Mouse (Mus musculus) adrenal gland, adult 18-20 months (tissue): ENCODE measurements around the gene Npnt. TPM values are rescaled to one million over a fixed set of nuclear protein-coding genes. Genes with fewer than 3 reads are reported as not detected.

Experiments
- DNase-seq, 2 experiments: peaks; one replicate each; pipeline ENCODE4 v3.0.0; 2021 to 2022; ENCODE audit warnings: low spot score in 2 of 2
- long read RNA-seq, 2 experiments: library from polyadenylated mRNA; stranded (forward); transcript quantifications; one replicate each; pipeline ENCODE4 v2.0.0; 2021
- total RNA-seq, 2 experiments: library from RNA; stranded (reverse); gene quantifications; 1 replicate in 1 of 2; 2 replicates in 1 of 2; pipeline ENCODE4 v1.2.3; 2021

Npnt gene
- total RNA-seq, result 10 to 100 TPM; 10.5 to 10.7 TPM
- long read RNA-seq, experiment 1, transcript Npnt-204 (13 exons, 1,779 nt), result major isoform, 7 of 9 reads
- long read RNA-seq, experiment 1, partial matches to known transcripts, result 0 of 9 reads
- long read RNA-seq, experiment 1, other reads (novel, unspliced or antisense), result 2 of 9 reads
- long read RNA-seq, experiment 2, full-length matches to known transcripts, result 9 of 16 reads
- long read RNA-seq, experiment 2, partial matches to known transcripts, result 6 of 16 reads
- long read RNA-seq, experiment 2, other reads (novel, unspliced or antisense), result 1 of 16 reads

GRCm38 (mm10) chr3:132949791-132950528 lies at the start of gene Npnt:
Npnt (minus strand) TSS chr3:132950291.
- DNase-seq, result peak; percentile 30 to 32

DNA sequence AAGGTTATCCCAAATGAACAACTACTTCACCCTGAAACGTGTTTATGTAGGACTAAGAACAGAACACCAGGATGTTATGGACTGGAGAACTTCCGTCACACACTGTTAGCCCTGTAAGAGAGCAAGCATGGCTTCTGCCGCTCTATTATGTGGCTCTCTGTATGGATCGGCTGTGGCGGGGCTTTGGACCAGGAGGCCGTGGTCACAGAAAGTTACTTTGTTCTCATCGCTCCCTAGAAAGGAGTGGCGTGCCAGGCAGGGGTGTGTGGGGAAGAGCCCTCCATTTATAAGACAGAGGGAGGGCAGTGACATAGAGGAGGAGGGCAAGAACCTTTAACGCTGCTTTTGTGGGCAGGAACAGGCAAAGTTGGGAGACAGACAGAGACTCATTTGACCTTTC lies 46.2 kb upstream of the Npnt start:
- no peak for DNase-seq

- no peak for DNase-seq
These were observed 45.8 kb upstream of the Npnt start for GRCm38 (mm10) chr3:132995904-132996267.

- DNase-seq, result no peak
These were observed 45.2 kb upstream of the Npnt start for GRCm38 (mm10) chr3:132995172-132995903.

- DNase-seq, result no peak
These were observed 36.1 kb upstream of the Npnt start for GRCm38 (mm10) chr3:132986188-132986587.

DNA sequence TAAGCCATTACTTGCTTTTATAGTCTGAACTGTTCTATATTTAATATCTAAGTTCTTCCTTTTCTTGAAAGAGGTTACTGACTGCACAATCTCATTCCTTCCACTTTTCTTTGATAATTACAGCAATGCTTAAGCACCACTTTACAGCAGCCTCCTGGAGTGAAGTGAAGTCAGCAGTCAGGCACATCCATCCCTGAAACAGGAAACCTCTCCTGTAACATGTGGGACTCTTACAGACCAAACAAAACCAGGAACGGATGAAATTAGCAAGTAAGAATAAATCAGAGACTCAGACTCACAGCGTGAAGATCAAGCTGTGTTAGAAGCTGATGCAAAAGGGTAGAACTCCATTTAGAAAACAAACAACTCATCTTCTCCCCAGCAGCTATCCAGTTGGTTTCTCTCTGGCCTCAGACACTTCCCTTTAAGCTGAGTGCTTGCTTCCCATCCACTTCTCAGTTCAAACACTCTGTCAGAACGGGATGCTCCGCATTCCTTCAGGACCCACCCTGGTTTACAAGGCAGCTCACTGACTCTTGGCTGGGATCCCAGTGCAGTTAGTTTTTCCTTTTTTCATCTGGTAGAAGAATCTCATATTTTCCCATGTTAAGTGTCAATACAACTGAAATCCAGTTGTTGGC lies 33.9 kb upstream of the Npnt start:
- DNase-seq, result no peak

- no peak for DNase-seq
These were observed 31.9 kb upstream of the Npnt start for GRCm38 (mm10) chr3:132981968-132982367.

- no peak for DNase-seq
These were observed 29.8 kb upstream of the Npnt start for GRCm38 (mm10) chr3:132979781-132980461.

DNA sequence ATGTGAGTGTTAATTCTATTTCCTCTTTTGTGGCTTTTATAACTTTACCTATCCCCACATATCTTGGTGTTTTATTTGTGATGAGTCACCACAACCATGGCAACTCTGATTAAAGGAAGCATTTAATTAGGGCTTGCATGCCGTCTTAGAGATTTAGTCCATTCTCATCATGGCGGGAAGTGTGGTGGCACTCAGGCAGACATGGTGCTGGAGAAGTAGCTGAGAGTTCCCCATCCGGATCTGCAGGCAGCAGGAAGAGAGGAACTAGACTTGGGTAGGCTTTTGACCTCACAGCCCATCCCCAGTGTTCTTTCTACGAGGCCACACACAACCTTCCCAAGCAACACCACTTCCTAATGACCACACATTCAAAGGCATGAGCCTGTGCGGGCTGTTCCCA lies 16.2 kb upstream of the Npnt start:
- no peak for DNase-seq

- DNase-seq, result no peak
These were observed 14.8 kb upstream of the Npnt start for GRCm38 (mm10) chr3:132964715-132965507.

DNA sequence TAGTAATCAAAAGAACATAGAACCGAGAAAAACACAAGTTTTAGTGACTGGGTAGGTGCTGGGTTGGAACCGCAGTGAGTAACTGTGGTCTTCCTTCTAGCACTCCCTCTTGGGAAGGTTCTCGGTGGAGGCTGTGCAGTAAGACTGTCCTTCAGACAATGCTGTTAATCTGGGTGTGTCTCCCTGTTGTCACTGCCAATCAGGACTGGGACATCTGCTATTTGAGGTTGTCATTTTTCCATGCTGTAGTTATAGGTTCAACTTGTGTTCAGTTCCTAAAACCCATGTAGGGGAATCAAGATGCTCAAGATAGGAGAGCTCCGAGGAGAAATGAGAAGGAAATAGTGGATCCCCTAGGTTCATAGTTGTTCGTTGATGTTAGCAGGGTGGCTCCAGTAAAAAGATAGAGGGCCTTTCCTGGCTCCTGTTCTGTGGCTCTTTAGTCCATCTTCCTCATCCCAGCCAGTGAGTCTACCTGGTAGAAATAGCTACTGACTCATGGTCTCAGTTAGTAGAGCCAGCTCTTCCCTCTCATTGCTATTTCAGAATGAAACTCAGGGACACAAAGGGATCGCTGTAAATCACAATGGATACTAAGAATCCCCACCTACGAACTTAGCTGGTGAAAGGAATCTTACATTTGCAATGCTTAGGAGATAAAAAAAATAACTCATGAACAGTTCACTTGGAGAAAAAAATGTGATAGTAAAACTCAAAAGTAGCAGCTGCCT lies 12.7 kb upstream of the Npnt start:
- no peak for DNase-seq

- no peak for DNase-seq
These were observed 414 bp upstream of the Npnt start for GRCm38 (mm10) chr3:132950529-132950880.

GRCm38 (mm10) chr3:132949380-132949790 lies 706 bp downstream of the Npnt start:
- DNase-seq, result peak; percentile 16 to 25

DNA sequence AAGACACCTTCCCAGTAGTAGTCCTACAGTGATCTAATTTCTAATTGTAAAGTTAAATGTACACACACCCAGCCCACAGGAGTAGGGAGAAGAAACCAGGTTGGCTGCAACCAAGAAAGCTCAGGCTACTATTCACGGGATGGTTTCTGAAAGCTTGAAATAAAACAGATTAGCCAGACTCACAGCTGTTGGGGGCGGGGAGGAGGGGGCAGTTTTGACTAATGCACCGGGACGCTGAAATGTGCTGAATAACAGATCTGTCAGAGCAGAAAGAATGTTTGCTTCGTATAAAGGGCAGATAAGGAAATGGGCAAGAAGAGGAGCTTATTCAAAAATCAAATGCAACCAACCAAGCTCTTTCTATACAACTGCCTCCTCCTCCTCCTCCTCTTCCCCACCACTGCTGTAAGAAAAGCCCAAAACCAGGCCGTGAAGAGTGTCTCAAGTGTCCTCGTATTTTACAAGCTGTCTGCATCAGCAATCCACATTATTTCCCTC lies 1.7 kb downstream of the Npnt start:
- no peak for DNase-seq

DNA sequence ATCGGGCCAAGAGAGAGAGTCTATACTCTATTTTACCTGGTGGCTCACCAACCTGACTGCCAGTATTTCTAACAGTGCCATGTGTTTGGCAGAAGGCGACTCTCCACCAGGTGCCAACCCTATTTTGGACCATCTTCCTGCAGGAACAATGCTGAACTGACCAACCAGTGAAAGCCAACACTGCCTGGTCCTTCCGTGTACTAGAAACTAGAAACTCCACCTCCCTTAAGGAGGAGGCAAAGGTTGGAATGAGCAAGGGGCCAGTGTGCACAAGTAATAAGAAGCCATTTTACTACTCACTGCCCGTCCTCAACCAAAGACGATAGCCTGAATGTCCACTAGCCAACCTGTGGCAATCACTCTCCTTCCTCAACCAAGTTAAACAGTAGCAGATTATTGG lies 4.0 kb downstream of the Npnt start:
- no peak for DNase-seq

GRCm38 (mm10) chr3:132945669-132946068 lies 4.4 kb downstream of the Npnt start:
- DNase-seq, result no peak

DNA sequence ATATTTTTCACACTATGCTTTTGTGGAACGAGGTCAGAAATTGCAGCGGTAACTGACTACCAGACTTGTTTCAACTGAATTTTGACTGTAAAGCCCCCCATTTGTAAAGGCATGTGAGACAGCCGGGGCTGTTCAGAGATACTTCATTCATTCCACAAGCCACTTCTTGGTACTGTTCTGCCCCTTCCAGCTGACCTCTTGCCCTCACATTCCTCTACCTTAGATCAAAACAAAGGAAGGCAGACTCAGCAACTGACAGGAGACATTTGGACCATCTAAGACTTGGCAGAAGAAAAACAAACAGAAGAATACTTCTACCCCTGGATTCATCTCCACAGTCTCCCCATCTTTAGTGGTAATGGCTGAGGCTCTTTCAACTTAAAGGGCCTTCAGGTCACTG lies 5.5 kb downstream of the Npnt start:
- no peak for DNase-seq

GRCm38 (mm10) chr3:132944193-132944592 lies 5.9 kb downstream of the Npnt start:
- DNase-seq, result no peak

- DNase-seq, result no peak
These were observed 7.3 kb downstream of the Npnt start for GRCm38 (mm10) chr3:132942778-132943177.
